Comparison of ENCODE assay signal across 9 mouse cellular contexts in genomic region chr6:134262911-134263607, GRCm38 (mm10).
DNase-seq lines count a peak whose midpoint lies in the region; ATAC-seq lines count a peak whose summit lies in the region.
"Had no signal": no experiment of that assay in that cellular context is flagged by ENCODE, and none has a peak within 500 bp of the region (broad histone marks: within the 10 kb centered on the region; RNA-seq: fewer than 3 reads in every experiment).

No protein-coding gene starts in this region.

- H3K36me3 ChIP-seq in limb, embryonic 12.5 days: peaks cover 78% of the 10 kb centered on the region
- H3K36me3 ChIP-seq in limb, embryonic 10.5 days: peaks cover 88% of the 10 kb centered on the region
- peaks cover 65% of the 10 kb centered on the region for H3K36me3 ChIP-seq in intestine, embryonic 14.5 days (ENCODE audit: control insufficient read depth, insufficient read depth, low read length)
- peaks cover 35% of the 10 kb centered on the region for H3K36me3 ChIP-seq in stomach, embryonic 14.5 days (ENCODE audit: control insufficient read depth, insufficient read depth, low read length)

- no peak overlapping the region for H3K27ac ChIP-seq in limb, embryonic 12.5 days
- H3K27ac ChIP-seq in limb, embryonic 10.5 days: no peak overlapping the region
- 0 out of 2 replicates have a peak overlapping the region, but pooled peaks have one; percentile 38 for H3K27ac ChIP-seq in intestine, embryonic 14.5 days (ENCODE audit: low read depth)
- H3K27ac ChIP-seq in stomach, embryonic 14.5 days (ENCODE audit: low read length): peak overlapping the region; percentile 62; the same call in 1 of the 2 replicates

- peak; percentile 11; the same call in 1 of the 2 replicates for ATAC-seq in limb, embryonic 12.5 days (ENCODE audit: insufficient number of reproducible peaks, insufficient read depth, low FRiP score, low TSS enrichment, low read depth)
- ATAC-seq in intestine, embryonic 14.5 days (replicated peaks; ENCODE audit: low FRiP score, low TSS enrichment, low read depth): no peak; the same call in 1 of the 2 replicates
- peak; percentile 51; the same call in 1 of the 2 replicates for ATAC-seq in stomach, embryonic 14.5 days (ENCODE audit: insufficient number of reproducible peaks, insufficient read depth, low FRiP score, low read depth)

- no peaks in the 10 kb centered on the region for H3K27me3 ChIP-seq in limb, embryonic 12.5 days
- H3K27me3 ChIP-seq in limb, embryonic 10.5 days (ENCODE audit: low read depth, poor library complexity, severe bottlenecking): no peaks in the 10 kb centered on the region
- H3K27me3 ChIP-seq in intestine, embryonic 14.5 days (replicated peaks; ENCODE audit: control insufficient read depth, insufficient read depth, low read length): no peaks in the 10 kb centered on the region
- no peaks in the 10 kb centered on the region for H3K27me3 ChIP-seq in stomach, embryonic 14.5 days (ENCODE audit: control insufficient read depth, insufficient read depth, low read length)
- H3K27me3 ChIP-seq: megakaryocyte, embryonic 14.5 days had no signal

- H3K4me1 ChIP-seq in limb, embryonic 12.5 days (replicated peaks): peaks cover 9% of the 10 kb centered on the region
- H3K4me1 ChIP-seq in limb, embryonic 10.5 days: no peaks in the 10 kb centered on the region
- H3K4me1 ChIP-seq in intestine, embryonic 14.5 days (replicated peaks; ENCODE audit: control insufficient read depth, insufficient read depth, low read length): no peaks in the 10 kb centered on the region
- no peaks in the 10 kb centered on the region for H3K4me1 ChIP-seq in stomach, embryonic 14.5 days (ENCODE audit: control insufficient read depth, insufficient read depth, low read length)

- no peak overlapping the region for H3K9ac ChIP-seq in limb, embryonic 12.5 days (replicated peaks)
- H3K9ac ChIP-seq in intestine, embryonic 14.5 days (ENCODE audit: low read length): no peak overlapping the region
- no peak overlapping the region for H3K9ac ChIP-seq in stomach, embryonic 14.5 days (replicated peaks; ENCODE audit: low read depth, low read length)

- H3K4me2 ChIP-seq in limb, embryonic 12.5 days: no peak overlapping the region
- no peak overlapping the region for H3K4me2 ChIP-seq in intestine, embryonic 14.5 days (ENCODE audit: low read length)
- H3K4me2 ChIP-seq in stomach, embryonic 14.5 days (replicated peaks; ENCODE audit: low read depth, low read length): no peak overlapping the region

- H3K4me3 ChIP-seq in limb, embryonic 12.5 days (replicated peaks): no peak overlapping the region
- H3K4me3 ChIP-seq in limb, embryonic 10.5 days: no peak overlapping the region
- no peak overlapping the region for H3K4me3 ChIP-seq in intestine, embryonic 14.5 days (ENCODE audit: low read depth, low read length)
- no peak overlapping the region for H3K4me3 ChIP-seq in stomach, embryonic 14.5 days (ENCODE audit: low read depth, low read length)
- H3K4me3 ChIP-seq: megakaryocyte, embryonic 14.5 days had no signal

- DNase-seq in limb, embryonic 10.5 days (ENCODE audit: low spot score): no peak
- peak; percentile 65 for DNase-seq in R1 (ENCODE audit: low read depth, low spot score)
- no peak for DNase-seq in intestine, embryonic 14.5 days (ENCODE audit: low spot score)
- DNase-seq in embryo, embryonic 10 days (ENCODE audit: low spot score): no peak
- no peak for DNase-seq in adrenal gland, postnatal 10 days
- DNase-seq: thymus, postnatal 25 days had no signal

- WGBS in limb, embryonic 12.5 days: 92% methylated on average over 6 of the region's 6 CpGs
- 91% methylated on average over 6 of the region's 6 CpGs for WGBS in limb, embryonic 10.5 days
- 65% methylated on average over 6 of the region's 6 CpGs for WGBS in intestine, embryonic 14.5 days
- 64% methylated on average over 6 of the region's 6 CpGs for WGBS in stomach, embryonic 14.5 days

- H3K9me3 ChIP-seq in limb, embryonic 12.5 days: peaks cover 6% of the 10 kb centered on the region; the same call in 1 of the 2 replicates
- H3K9me3 ChIP-seq in limb, embryonic 10.5 days (replicated peaks): no peaks in the 10 kb centered on the region
- peaks cover 6% of the 10 kb centered on the region; the same call in 1 of the 2 replicates for H3K9me3 ChIP-seq in intestine, embryonic 14.5 days (ENCODE audit: control insufficient read depth, low read length)
- H3K9me3 ChIP-seq in stomach, embryonic 14.5 days (ENCODE audit: control insufficient read depth, low read depth, low read length): no peaks in the 10 kb centered on the region

Comparison
In these comparisons a context has a peak if more than half of its experiments do, and no peak if none do; other contexts are left out.
1. H3K27ac ChIP-seq: peak in intestine, embryonic 14.5 days (single experiment) and stomach, embryonic 14.5 days (single experiment); none in limb, embryonic 12.5 days (single experiment) and limb, embryonic 10.5 days (single experiment).